Mouse (Mus musculus) small intestine, adult 2 months (tissue): ENCODE results near the gene Kcnn3. TPM values are rescaled to one million over a fixed set of nuclear protein-coding genes. Genes with fewer than 3 reads are reported as not detected.

Experiments
- H3K27ac ChIP-seq: fragments of 200-500 bp; 2 replicates; pipeline ENCODE4 v1.5.1; 2012; ENCODE audit warnings: low read depth, low read length, control low read depth, inconsistent platforms; ENCODE audit not compliant: insufficient read depth
- H3K27me3 ChIP-seq: fragments of 200-500 bp; 2 replicates; pipeline ENCODE4 v1.6.1; 2012; ENCODE audit warnings: mild to moderate bottlenecking, moderate library complexity, low read length, inconsistent platforms; ENCODE audit not compliant: control insufficient read depth, insufficient read depth
- H3K36me3 ChIP-seq: fragments of 200-500 bp; 2 replicates; pipeline ENCODE4 v1.6.1; 2012; ENCODE audit warnings: mild to moderate bottlenecking, low read length, control low read depth, inconsistent platforms; ENCODE audit not compliant: control insufficient read depth, insufficient read depth
- H3K4me1 ChIP-seq: fragments of 200-500 bp; 2 replicates; pipeline ENCODE4 v1.6.1; 2012; ENCODE audit warnings: low read length, inconsistent platforms, mixed read lengths; ENCODE audit not compliant: control insufficient read depth, insufficient read depth, insufficient read length
- H3K4me3 ChIP-seq: fragments of 200-500 bp; 2 replicates; pipeline ENCODE4 v1.5.1; 2012; ENCODE audit warnings: low read depth, mild to moderate bottlenecking, control low read depth, inconsistent platforms, low read length, moderate library complexity
- CTCF ChIP-seq: fragments of 200-500 bp; IDR thresholded peaks from 2 replicates; pipeline ENCODE4 v1.5.1; 2012; ENCODE audit warnings: low read depth, mild to moderate bottlenecking, control low read depth, inconsistent platforms, low read length, moderate library complexity, mixed read lengths; ENCODE audit not compliant: insufficient replicate concordance, insufficient read length; ENCODE audit errors: extremely low read depth
- POLR2A ChIP-seq: fragments of 200-500 bp; IDR thresholded peaks from 2 replicates; pipeline ENCODE4 v1.6.1; 2012; ENCODE audit warnings: low read depth, mild to moderate bottlenecking, control low read depth, inconsistent platforms, low read length, moderate library complexity
- whole genome bisulfite sequencing: fragments of 180-500 bp; shearing (Covaris S2); methylation state at CpG from one replicate; pipeline ENCODE4 v1.1.7; 2018; 5-methylcytosine and 5-hydroxymethylcytosine counted together
- polyA plus RNA-seq: library from polyadenylated mRNA; depleted of rRNA; stranded (reverse); fragments of >200 nt; gene quantifications from 2 replicates; pipeline ENCODE4 v1.2.3, GENCODE M21; 2012

Gene Kcnn3
- polyA plus RNA-seq, 1 experiment, result 4.6 TPM

DNA sequence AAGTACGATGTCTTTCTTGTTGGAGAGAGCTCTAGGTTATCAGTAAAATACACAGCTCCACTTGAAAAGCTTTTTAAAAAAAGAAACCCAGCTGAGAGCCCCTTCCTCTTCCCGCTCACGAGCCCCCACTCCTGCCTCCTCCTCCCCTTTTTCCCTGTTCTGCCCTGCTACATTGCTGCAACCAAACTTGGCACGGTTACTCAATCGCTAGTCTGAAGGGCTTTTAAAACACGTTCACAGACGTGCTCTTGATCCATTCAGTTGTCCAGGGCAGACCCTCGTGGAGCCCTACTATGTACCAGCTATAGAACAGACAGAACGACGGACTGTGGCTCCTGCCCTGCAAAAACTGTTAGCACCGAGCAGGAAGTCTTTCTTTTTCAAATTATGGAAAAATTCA is 72.8 kb downstream of the Kcnn3 start:
- no peaks in the 10 kb centered on the region for H3K27me3 ChIP-seq
- H3K4me1 ChIP-seq, result no peaks in the 10 kb centered on the region
- WGBS, result 60% methylated on average over 11 of the region's 11 CpGs
- H3K27ac ChIP-seq, result no peak overlapping the region
- TF ChIP-seq CTCF (no peak), POLR2A (no peak)
- H3K36me3 ChIP-seq, result no peaks in the 10 kb centered on the region
- no peak overlapping the region for H3K4me3 ChIP-seq

DNA sequence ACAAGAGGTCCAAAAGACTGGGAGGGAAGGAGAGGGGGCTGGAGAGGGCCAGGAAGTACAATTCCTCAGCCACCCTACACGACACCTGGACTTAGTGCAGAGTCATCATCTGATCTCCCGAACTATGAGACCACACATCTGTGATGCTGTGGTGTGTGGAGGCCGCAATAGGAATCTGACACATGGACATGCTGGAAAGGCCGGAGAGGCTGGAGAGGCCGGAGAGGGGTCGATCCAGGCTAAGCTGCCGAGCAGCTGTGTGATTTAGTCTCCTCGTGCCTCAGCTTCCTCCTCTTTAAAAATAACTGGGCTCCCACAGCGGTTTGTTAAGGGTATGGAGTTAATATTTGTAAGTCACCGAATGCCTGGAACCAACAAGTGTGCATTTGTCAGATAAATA is 73.6 kb downstream of the Kcnn3 start:
- H3K36me3 ChIP-seq, result no peaks in the 10 kb centered on the region
- 65% methylated on average over 10 of the region's 10 CpGs for WGBS
- H3K4me3 ChIP-seq, result no peak overlapping the region
- H3K4me1 ChIP-seq, result no peaks in the 10 kb centered on the region
- no peaks in the 10 kb centered on the region for H3K27me3 ChIP-seq
- no peak for TF ChIP-seq CTCF
- TF ChIP-seq POLR2A, result no peak
- H3K27ac ChIP-seq, result no peak overlapping the region

DNA sequence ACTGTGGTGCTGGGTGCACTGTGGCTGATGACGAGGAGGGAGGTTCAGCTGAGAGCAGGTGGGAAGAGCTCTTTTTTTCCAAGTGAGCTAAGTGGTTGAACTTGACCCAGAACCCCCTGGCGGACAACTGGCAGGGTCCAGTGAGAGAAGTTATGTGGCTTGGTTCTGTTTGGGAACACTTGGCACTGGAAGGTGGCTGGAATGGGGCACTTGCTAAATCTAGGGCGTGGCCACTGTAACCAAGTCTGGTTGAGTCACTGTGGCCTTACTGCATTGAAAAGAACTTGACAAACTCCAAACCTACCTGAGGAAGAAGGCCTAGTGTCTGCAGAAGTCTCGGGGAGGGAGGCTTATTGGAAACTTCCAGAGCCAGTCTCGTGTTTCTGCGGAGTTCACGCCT is 78.4 kb downstream of the Kcnn3 start:
- H3K36me3 ChIP-seq, result no peaks in the 10 kb centered on the region
- H3K4me3 ChIP-seq, result no peak overlapping the region
- TF ChIP-seq POLR2A, result no peak
- no peak for TF ChIP-seq CTCF
- no peak overlapping the region for H3K27ac ChIP-seq
- no peaks in the 10 kb centered on the region for H3K27me3 ChIP-seq
- WGBS, result 86% methylated on average over 7 of the region's 7 CpGs
- H3K4me1 ChIP-seq, result no peaks in the 10 kb centered on the region

DNA sequence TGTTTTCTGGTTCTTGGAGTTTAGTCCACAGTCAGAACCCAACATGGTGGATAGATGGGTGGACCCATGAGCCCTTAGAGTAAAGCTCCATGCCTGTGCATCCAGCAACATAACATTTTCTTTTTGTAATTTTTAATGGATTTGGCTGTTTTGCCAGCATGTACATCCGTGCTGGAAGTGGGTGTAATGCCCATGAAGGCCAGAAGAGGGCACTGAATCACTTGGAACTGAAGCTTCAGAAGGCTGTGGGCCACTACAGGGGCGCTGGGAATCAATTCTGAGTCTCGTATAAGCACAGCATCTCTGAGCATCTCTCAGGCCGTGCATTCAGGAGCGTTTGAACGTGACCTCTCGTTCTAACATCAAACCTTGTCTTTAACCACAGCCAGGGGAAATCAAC is 79.0 kb downstream of the Kcnn3 start:
- TF ChIP-seq POLR2A, result no peak
- peak; percentile 6; the same call in 1 of the 2 replicates for TF ChIP-seq CTCF
- Histone ChIP-seq H3K36me3 (no peaks in the 10 kb centered on the region), H3K4me3 (no peak overlapping the region), H3K4me1 (no peaks in the 10 kb centered on the region), H3K27me3 (no peaks in the 10 kb centered on the region), H3K27ac (no peak overlapping the region)
- 94% methylated on average over 7 of the region's 7 CpGs for WGBS

DNA sequence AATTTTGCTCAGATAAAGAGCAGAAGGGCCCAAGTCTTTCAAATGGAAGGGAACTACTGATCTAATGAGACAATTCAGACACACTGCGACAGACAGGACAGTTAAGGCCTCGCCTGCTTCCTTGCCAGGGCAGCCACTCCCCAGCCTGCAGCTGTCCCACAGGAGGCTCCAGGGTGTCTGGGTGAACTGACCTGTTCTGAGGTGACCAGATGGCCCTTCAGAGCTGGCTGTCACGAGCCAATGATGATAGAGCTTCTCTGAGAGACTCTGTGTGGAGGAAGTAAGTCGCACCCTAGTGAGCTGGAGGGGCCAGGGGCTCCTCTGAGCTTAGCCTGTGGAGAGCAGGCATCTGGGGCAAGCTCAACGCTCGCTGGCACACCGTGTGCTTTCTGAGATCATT is 81.1 kb downstream of the Kcnn3 start:
- H3K4me3 ChIP-seq, result no peak overlapping the region
- H3K27me3 ChIP-seq, result no peaks in the 10 kb centered on the region
- TF ChIP-seq POLR2A (no peak), CTCF (no peak)
- no peak overlapping the region for H3K27ac ChIP-seq
- WGBS, result 49% methylated on average over 7 of the region's 7 CpGs
- no peaks in the 10 kb centered on the region for H3K36me3 ChIP-seq
- H3K4me1 ChIP-seq, result no peaks in the 10 kb centered on the region

DNA sequence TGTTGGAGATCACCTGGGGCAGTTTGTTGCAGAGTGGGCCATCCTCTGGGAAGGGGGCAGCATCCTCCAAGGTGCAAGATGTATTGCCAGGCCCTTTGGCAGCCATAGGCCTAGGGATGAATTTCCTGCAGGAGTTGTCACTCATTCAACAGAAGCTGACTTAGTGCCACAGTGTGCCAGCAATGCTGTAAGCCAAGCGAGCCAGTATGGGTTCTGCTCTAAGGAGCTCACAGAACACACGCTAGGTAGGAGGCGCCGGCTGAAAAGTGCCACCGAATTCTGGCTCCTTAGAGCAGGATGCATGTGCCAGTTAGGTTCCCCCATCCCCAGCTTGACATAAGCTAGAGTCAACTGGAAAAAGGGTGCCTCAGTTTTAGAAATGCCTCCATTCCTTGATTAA is 83.3 kb downstream of the Kcnn3 start:
- H3K36me3 ChIP-seq, result no peaks in the 10 kb centered on the region
- no peaks in the 10 kb centered on the region for H3K27me3 ChIP-seq
- H3K4me1 ChIP-seq, result no peaks in the 10 kb centered on the region
- TF ChIP-seq CTCF (no peak), POLR2A (no peak)
- 88% methylated on average over 5 of the region's 5 CpGs for WGBS
- no peak overlapping the region for H3K27ac ChIP-seq
- H3K4me3 ChIP-seq, result no peak overlapping the region

DNA sequence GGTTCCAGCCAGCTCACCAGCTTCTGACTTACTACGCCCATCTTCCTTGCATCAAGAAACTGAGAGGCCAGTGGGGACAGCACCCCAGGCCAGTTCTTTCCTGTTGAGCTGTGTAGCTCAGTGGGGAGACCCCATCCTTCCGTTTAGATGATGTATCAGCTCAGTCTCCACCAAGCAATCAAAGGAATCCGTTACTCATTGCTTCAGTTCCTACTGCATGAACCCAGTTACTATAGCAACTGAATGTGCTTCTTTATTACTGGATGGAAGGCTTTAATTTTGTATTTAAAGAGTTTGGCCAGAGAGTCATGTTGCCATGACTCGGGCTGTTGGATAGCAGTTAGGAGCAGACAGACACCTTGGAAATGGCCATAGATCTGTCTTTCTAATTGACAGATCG is 85.3 kb downstream of the Kcnn3 start:
- no peaks in the 10 kb centered on the region for H3K4me1 ChIP-seq
- H3K27ac ChIP-seq, result no peak overlapping the region
- no peaks in the 10 kb centered on the region for H3K36me3 ChIP-seq
- 64% methylated on average over 5 of the region's 5 CpGs for WGBS
- H3K27me3 ChIP-seq, result no peaks in the 10 kb centered on the region
- H3K4me3 ChIP-seq, result no peak overlapping the region
- TF ChIP-seq POLR2A (no peak), CTCF (no peak)

DNA sequence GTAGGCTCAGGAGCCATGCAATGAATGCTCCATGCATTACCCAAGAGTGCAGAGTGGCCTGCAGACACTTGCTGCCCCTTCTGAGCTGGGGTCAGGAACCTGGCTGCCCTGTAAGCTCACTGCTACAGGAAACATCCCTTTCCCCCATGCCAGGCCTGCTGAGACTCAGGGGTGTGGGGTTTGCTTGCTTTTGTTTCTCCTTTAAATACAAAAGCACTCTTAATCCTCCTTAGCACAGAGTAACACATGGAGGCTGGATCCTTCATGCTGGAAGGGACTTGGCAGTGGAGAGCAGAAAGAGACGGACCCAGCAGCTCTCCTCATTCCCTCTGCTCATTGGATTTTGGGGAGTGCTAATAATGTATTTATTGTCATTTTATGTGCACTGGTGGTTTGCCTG is 87.4 kb downstream of the Kcnn3 start:
- 75% methylated on average over 1 of the region's 1 CpGs for WGBS
- no peak for TF ChIP-seq POLR2A
- no peak for TF ChIP-seq CTCF
- Histone ChIP-seq H3K4me1 (no peaks in the 10 kb centered on the region), H3K27me3 (no peaks in the 10 kb centered on the region), H3K36me3 (no peaks in the 10 kb centered on the region), H3K27ac (no peak overlapping the region), H3K4me3 (no peak overlapping the region)
